Mouse (Mus musculus): ENCODE data around the gene Nek8. TPM values are rescaled to one million over a fixed set of nuclear protein-coding genes. Genes with fewer than 3 reads are reported as not detected.
A peak's percentile ranks its signal among the peaks of the same experiment; 100 is the strongest.

The Nek8 gene
- total RNA-seq, 2 experiments from 2014 or later = 3.0 to 3.1 TPM

DNA sequence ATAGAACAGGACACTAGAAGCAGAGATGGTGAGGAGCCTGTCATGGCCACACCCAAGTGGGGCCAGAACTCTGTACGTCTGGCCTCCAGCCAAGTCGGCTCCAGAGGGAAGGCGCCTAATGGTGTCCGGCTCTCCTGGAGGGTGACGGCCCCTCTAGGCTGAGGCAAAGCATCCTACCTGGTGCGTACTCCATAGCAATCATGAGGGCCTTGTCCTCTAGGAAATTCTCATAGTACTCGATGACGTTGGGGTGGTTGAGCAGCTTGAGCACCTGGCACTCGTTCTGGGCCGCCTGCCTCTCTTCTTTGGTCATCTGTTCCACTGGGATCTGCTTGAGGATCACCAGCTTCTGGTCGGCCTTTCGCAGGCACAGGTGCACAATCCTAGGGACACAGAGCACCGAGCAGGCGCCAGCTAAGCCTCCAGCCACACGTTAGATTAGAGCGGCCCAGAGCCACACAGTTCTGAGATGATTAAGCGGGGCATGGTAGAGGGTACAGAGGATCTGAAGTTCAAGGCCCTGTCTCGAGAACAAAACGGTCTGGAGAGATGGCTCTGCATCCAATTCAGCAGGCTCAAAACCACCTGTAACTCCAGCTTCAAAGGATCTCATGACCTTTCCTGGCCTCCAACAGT lies 3.6 kb downstream of the Nek8 start:
- Histone ChIP-seq H3K4me3 (no peak overlapping the region), H3K27ac (no peak overlapping the region)
- intact Hi-C loops (cut with DNase I) = no loop called here
- no peak for TF ChIP-seq CTCF (IDR thresholded peaks at IDR 0.05)
- no peak for DNase-seq (ENCODE audit: extremely low spot score in 1 of 2, low spot score in 2 of 2)

DNA sequence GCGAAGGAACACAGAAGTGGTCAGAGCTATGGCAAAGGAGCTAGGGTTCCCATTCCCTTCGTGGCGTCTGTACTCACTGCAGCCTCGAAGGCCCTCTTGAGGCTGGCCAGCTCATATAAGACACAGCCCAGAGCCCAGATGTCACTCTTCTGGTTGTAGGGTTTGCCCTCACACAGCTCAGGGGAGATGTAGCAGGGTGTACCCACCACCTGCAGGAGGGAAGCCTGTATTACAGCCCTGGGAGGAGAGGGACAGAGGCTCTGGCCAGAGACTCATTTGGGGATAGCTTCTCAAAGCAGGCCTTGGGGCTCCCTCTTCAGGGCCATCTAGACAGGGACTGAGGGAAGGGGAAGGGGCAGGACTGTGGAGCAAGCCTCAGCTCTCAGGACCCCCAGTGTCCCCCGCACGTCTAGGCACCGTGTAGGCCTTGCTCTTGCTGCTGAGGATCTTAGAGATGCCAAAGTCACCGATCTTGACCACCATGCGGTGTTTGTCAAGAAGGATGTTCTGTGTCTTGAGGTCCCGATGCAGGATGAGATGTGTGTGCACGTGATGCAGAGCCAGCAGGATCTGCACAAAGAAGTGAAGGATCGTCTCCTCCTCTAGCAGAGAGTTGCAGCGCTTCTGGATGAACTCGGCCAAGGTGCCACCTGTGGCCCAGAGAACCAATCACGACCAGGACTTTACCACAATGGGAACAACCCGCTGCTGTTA lies 4.3 kb downstream of the Nek8 start:
- intact Hi-C loops (cut with DNase I) = no loop called here
- Histone ChIP-seq H3K4me3 (no peak overlapping the region), H3K27ac (no peak overlapping the region)
- DNase-seq (ENCODE audit: extremely low spot score in 1 of 2, low spot score in 2 of 2) = no peak
- TF ChIP-seq CTCF (IDR thresholded peaks at IDR 0.05) = peak; percentile 8; the same call in 1 of the 2 replicates

DNA sequence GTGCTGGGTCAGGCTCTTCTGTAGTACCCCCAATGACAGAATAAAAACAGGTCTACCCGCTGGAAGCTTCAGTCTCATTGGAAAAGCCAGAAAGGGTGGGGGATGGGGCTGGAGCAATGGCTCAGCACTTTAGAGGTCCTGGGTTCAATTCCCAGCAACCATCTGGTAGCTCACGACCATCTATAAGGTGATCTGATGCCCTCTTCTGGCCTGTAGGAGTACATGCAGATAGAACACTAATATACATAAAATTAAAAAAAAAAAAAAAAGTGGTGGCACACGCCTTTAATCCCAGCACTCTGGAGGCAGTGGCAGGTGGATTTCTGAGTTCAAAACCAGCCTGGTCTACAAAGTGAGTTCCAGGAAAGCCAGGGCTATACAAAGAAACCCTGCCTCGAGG lies 5.1 kb downstream of the Nek8 start:
- DNase-seq (ENCODE audit: extremely low spot score in 1 of 2, low spot score in 2 of 2) = no peak
- peak; percentile 18 for TF ChIP-seq CTCF (IDR thresholded peaks at IDR 0.05)
- Histone ChIP-seq H3K4me3 (no peak overlapping the region), H3K27ac (no peak overlapping the region)
- intact Hi-C loops (cut with DNase I) = no loop called here

DNA sequence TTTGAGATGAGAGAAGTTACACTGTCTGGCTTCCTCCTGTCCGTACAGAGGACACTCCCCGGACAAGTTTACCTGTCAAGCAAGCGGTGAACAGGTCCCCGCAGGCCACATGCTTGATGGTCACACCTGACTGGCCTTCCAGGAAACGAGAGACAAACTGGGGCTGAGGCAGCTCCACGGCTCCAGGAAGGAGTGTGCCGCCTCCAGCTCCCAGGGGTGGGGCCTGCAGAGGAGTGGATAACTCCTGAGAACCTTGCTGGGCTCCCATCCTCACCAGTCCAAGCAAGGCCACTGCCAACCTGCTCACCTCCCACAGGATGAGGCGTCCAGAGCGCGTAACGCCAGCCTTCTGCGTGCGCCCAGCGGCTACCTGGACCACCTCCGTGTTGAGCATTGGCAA lies 6.2 kb downstream of the Nek8 start:
- no peak for DNase-seq (ENCODE audit: extremely low spot score in 1 of 2, low spot score in 2 of 2)
- H3K4me3 ChIP-seq = no peak overlapping the region
- TF ChIP-seq CTCF (IDR thresholded peaks at IDR 0.05) = no peak
- H3K27ac ChIP-seq = no peak overlapping the region
- intact Hi-C loops (cut with DNase I) = no loop called here

DNA sequence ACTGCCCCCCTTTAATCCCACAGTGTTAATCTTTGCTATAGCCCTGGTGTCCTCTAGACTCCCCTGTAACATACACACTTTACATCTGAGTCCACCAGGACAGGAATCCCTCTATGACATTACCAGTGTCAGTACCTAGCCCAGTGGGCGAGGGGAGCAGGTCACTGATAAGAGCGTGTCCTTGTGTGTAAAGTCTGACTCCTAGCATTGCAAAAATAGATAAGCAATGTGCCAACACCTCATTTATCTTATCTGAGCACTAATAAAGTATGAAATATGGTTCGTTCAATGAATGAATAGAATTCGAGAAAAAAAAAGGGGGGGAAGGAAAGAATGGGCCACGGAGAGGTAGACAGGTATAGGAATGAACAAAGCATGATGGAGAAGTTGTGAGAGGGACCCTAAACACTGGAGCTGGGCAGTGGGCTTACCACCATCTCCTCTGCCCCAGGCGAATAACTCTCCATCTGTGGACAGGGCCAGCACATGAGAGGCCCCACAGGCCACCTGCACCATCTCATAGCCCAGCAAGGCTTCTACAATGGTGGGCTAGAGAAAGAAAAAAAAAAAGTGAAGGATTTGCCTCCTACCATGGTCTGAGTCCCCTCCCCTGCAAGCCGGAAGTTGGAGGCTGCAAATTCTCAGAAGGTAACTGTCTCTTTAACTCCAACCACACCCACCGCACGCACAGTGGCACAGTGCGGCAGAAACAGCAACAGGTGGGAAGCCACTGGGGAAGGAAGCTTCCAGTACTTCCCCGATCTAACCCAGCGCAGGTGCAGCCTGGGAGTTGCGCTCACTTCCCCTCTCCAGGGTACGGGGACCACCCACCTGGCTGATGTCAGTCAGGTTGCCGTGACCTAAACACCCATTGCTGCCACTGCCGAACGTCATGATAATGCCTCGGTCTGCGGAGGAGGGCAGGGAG lies 7.7 kb downstream of the Nek8 start:
- TF ChIP-seq CTCF (IDR thresholded peaks at IDR 0.05) = no peak
- Histone ChIP-seq H3K27ac (no peak overlapping the region), H3K4me3 (no peak overlapping the region)
- intact Hi-C loops (cut with DNase I) = no loop called here
- no peak for DNase-seq (ENCODE audit: extremely low spot score in 1 of 2, low spot score in 2 of 2)

DNA sequence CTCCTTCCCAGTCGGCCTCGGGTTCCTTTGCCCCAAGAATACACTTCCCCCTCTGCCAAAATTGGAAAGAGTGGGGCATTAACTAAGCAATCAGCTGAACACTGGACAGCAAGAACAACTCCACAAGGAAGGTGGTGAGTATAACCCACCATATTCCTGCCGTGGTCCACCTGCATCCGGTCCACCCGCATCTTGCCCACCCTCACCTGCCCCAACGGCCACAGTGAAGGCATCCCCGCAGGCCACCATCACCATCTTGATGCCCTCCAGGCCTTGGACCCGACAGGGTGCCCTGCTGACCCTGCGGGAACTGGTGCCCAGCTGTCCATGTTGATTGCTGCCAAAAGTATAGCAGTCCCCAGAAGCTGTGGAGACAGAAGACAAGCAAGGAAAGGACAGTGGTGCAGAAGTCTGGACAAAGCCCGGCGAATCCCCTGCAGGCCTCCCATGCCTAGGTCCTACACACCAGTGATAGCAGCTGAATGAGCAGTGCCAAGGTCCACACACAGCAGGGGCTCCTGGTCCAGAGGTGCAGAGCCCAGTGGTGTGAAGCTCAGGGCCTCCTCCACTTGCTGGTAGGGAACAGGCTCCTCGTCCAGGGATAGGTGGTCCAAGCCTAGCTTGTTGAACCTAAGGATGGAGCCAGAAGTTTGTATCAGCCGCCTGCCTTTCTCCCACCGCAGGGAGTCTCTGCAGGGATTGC lies 9.1 kb downstream of the Nek8 start:
- Histone ChIP-seq H3K27ac (no peak overlapping the region), H3K4me3 (no peak overlapping the region)
- intact Hi-C loops (cut with DNase I) = no loop called here
- no peak for DNase-seq (ENCODE audit: extremely low spot score in 1 of 2, low spot score in 2 of 2)
- no peak for TF ChIP-seq CTCF (IDR thresholded peaks at IDR 0.05)

DNA sequence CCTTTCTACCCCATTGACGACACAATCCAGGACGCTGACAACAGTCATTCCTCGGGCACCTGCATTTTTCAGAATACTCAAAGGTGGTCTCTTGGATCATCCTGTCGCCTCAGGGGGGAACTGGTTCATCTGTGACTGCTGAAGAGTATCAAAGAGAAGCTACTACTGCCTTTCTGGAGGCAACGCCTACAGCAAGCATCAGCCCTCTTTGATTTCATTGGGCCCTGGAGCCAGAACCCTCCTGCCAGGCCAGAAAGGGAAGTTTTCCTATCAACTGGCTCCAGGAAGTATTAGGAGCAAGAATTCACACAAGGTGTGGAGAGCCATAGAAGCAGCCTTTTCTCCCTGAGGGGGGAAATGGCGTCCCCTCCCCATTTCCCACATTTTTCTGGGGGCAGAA lies 9.8 kb downstream of the Nek8 start:
- intact Hi-C loops (cut with DNase I) = no loop called here
- no peak for TF ChIP-seq CTCF (IDR thresholded peaks at IDR 0.05)
- Histone ChIP-seq H3K27ac (no peak overlapping the region), H3K4me3 (no peak overlapping the region)
- no peak for DNase-seq (ENCODE audit: extremely low spot score in 1 of 2, low spot score in 2 of 2)

DNA sequence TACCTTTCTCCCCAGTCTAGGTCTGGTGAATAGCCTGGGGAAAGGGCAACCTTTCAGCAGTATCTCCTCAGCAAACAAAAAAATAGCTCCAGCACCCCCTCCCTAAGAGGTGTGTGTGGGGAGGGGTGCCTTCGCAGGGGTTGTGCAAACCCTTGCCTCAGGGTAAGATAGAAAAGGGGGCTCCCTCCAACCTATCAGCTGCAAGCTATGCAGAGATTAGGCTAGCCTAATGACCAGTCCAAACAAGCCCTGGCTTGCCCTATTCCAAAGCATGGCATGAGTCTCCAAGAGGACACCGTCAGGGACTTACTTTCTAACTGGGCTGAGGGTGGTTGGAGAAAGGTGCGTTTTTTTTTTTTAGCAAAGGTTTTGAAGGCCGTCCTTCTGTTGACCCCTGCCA lies 10.3 kb downstream of the Nek8 start:
- TF ChIP-seq CTCF (IDR thresholded peaks at IDR 0.05) = no peak
- DNase-seq (ENCODE audit: extremely low spot score in 1 of 2, low spot score in 2 of 2) = no peak
- Histone ChIP-seq H3K27ac (no peak overlapping the region; the same call in 1 of the 2 replicates), H3K4me3 (peak overlapping the region; percentile 74; the same call in 1 of the 2 replicates)
- intact Hi-C loops (cut with DNase I) = no loop called here

DNA sequence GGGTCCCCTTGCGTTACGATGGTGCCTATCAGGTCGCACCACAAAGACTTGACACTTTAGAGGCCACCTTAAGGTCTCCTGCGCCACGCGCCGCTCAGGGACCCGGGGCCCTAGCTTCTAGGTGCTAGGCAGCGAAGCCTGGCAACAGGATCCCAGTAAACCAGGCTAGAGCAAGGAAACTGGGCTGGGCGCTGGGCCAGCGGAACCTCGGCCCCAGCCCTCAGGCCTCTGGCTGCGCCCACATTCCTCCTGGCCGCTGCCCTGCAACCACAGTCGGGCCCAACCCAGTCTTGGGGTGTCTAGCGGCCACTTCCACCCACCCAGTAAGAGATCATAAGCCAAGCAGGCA lies 10.7 kb downstream of the Nek8 start:
- intact Hi-C loops (cut with DNase I) = no loop called here
- Histone ChIP-seq H3K27ac (peak overlapping the region; percentile 48), H3K4me3 (peak overlapping the region; percentile 74)
- no peak for TF ChIP-seq CTCF (IDR thresholded peaks at IDR 0.05)
- DNase-seq (ENCODE audit: extremely low spot score in 1 of 2, low spot score in 2 of 2) = peak in 1 of 2 experiments; percentile 48

DNA sequence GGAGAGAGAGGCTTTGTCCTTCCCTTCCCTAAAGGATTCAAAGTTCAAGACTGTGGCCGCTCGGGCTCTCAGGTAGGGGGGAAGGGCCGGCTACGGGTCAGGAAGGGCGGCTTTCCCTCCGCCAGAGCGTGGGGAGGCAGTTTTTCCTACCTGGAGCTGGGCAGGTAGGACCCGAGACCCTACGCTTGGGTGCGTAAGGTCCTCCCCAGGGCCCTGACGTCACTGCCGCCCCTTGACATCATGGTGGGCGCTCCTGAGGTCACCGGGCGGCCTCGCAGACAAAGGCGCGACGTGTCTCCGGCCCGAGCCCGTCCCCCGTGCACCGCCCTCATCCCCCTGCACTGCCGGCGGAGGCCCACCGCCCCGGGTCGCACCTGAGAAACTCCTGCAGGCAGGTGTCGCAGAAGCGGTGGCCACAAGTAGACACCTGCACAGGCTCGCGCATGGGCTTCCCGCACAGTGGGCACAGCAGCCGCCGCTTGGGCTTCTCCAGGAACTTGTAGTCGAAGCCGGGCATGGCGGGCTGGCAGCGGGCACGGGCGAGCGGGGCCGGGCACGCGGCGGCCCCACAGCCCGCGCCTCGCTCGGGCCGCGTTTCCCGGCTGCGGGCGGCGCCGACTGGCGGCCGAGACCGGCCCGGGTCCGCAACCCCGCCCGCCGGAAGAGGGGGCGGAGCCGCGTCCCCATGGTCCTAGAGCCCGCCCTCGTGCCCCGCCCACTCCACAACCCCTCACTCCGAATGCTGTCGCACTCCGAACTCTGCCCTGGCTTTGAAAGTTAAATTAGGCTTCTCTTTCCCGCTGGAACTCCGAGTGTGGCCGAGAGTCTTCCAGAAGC lies 11.3 kb downstream of the Nek8 start, which contains the start of gene Traf4:
TSS of gene Traf4 (minus strand) at position 666 of the 837 bp plus-strand sequence.
- Histone ChIP-seq H3K4me3 (peak within 1 kb of the TSS; percentile 74), H3K27ac (peak within 1 kb of the TSS; percentile 80)
- DNase-seq (ENCODE audit: extremely low spot score in 1 of 2, low spot score in 2 of 2) = peak; percentile 75
- intact Hi-C loops (cut with DNase I) = loop anchor here (5.0 kb wide), 1 partner anchor 68 kb away; no protein-coding TSS in a partner anchor
- TF ChIP-seq CTCF (IDR thresholded peaks at IDR 0.05) = peak; percentile 15

DNA sequence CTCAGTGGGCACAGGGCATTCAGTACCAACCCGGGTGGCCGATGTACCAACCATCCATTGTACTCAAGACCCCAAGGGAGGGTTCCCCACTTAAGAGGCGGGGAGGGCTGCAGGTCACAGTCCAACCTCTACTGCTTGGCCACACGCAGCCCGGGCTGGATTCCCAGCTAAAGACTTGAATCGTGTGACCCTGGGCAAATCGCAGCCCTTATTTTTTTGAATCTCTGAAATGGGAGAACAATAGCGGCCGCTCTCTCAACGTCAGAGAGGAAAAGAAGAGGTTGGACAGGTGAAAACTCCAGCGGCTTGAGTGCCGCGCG lies 11.9 kb downstream of the Nek8 start:
- intact Hi-C loops (cut with DNase I) = loop anchor here (5.0 kb wide), 1 partner anchor 67 kb away; no protein-coding TSS in a partner anchor
- Histone ChIP-seq H3K27ac (peak overlapping the region; percentile 80), H3K4me3 (peak overlapping the region; percentile 74)
- no peak for DNase-seq (ENCODE audit: extremely low spot score in 1 of 2, low spot score in 2 of 2)
- no peak for TF ChIP-seq CTCF (IDR thresholded peaks at IDR 0.05)

All from left cerebral cortex, adult 2 months (tissue).